Mouse (Mus musculus): ENCODE data around the gene Pygo2.

DNA sequence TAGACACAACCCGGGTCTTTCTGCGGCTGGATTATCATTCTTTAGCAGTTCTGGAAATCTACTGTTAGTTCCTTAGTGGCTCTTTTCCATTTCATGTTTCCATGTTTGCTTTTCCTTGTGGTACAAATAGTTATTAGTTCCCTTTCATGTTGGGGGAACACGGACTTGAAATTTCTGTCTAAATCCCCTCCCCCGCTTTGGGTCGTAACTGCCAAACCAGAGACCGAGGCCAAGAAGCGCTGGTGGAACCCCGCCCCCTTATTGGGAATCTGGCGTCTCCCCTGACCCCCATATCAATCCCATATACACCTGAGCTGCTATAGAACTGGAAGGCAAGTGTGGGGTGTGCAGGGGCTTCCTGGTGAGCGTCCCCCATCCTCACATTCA is 34.6 kb upstream of the Pygo2 start:
- TF ChIP-seq CTCF (IDR thresholded peaks at IDR 0.05; ENCODE audit: extremely low read depth, insufficient read depth, insufficient read length, insufficient replicate concordance) (no peak), POLR2A (IDR thresholded peaks at IDR 0.05; ENCODE audit: low read depth, low read length) (no peak)
